Mouse (Mus musculus): ENCODE measurements around the gene Srsf10. TPM values are rescaled to one million over a fixed set of nuclear protein-coding genes. Genes with fewer than 3 reads are reported as not detected.

Gene Srsf10
- total RNA-seq, 2 experiments from 2014 or later, result 71.0 to 77.4 TPM

- intact Hi-C loops (cut with DNase I), result no loop called here
- peak; percentile 61 to 82 for DNase-seq (ENCODE audit: low spot score in 2 of 2)
These were observed 5.0 kb upstream of the Srsf10 start for GRCm38 (mm10) chr4:135850411-135851095.

DNA sequence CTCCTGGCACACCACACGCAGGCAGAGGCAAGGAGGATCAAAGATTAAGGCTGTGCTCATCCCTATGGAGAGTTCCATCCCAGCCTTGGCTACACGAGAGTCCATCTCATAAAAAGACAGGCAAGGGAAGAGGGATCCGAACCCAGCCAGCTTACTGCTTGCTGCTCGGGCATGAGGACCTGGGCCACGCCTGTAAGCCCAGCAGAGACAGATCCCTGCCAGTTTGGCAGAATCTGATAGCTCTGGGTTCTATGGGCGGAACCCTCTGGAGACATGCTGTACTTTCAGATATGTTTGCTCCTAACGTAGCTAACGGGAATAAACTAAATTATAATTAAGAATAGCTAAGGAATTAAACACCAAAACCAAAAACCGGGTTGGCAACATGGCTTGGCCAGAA lies 3.6 kb upstream of the Srsf10 start:
- intact Hi-C loops (cut with DNase I), result no loop called here
- no peak for DNase-seq (ENCODE audit: low spot score in 2 of 2)

DNA sequence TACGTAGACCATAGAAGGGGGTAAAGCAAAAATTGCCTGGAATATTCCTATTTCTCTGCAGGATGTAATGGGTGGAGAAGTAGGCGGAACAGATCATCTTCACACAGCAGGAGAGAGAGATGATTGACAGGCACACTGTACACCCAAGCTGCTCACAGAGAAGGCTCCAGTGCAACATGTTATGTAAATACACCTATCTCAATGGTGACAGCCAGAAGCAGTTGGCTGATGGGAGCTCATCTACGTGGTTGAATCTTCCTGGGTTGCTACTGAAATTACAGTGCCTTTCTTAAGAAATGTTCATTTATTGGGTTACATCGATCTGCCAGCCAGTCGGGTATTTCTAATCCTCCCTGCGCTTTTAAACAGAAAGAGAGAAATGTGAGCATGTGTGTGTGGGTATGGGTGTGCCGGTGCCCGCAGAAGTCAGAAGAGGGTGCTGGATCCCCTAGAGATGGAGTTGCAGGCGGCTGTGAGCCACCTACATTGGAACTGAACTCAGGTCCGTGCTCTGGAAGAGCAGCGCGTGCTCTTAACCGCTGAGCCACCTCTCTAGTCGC lies 1.5 kb upstream of the Srsf10 start:
- intact Hi-C loops (cut with DNase I), result no loop called here
- DNase-seq (ENCODE audit: low spot score in 2 of 2), result no peak

GRCm38 (mm10) chr4:135854630-135855029 lies 917 bp upstream of the Srsf10 start:
- DNase-seq (ENCODE audit: low spot score in 2 of 2), result no peak
- intact Hi-C loops (cut with DNase I), result loop anchor here (5.0 kb wide), 1 partner anchor 32 kb away; no protein-coding TSS in a partner anchor

DNA sequence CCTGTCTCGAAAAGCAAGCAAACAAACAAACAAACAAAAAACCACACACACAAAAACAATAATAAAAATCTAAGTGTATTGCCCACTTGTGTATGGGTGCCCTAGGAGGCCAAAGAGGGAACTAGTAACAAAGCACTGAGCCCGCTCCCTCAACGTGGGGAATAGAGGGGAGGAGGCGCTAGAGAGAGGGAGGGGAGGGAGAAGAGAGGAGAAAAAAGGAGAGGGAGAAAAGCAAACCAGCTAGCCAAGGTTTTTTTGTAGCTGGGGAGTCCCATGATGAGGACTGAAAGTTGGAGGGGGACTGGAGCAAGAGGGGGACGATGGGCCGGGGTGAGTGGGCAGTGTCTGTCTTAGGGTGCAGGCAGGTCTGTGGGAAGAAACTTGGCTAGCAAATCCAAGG lies 467 bp upstream of the Srsf10 start:
- no peak for DNase-seq (ENCODE audit: low spot score in 2 of 2)
- intact Hi-C loops (cut with DNase I), result loop anchor here (5.0 kb wide), 1 partner anchor 33 kb away; no protein-coding TSS in a partner anchor

- DNase-seq (ENCODE audit: low spot score in 2 of 2), result peak; percentile 51 to 53
- intact Hi-C loops (cut with DNase I), result loop anchor here (1.0 to 5.0 kb wide), 2 partner anchors 17 to 34 kb away; partner anchors contain the start of gene Pnrc2
These were observed 910 bp downstream of the Srsf10 start for GRCm38 (mm10) chr4:135856223-135857091.

DNA sequence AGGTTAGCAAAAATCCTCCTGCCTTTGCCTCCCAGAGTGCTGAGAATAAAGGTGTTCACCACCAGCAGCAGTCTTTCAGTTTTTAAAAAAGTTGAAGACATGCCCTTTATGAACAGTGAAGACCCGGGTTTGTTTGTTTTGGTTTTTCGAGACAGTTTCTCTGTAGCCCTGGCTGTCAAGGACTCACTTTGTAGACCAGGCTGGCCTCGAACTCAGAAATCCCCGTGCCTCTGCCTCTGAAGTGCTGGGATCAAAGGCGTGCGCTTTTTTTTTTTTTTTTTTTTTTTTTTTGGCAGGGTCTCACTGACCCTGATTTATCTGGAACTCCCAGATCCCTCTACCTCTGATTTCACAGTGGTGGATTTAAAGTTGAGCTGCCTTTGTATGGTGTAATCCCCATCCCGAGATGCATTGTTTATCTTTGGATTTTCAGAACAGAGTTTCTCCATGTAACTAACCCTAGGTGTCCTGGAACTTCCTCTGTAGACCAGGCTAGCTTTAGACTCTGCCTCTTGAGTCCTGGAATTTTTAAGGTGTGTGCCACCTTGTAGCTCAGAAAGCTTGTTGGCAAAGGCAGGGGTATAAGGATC lies 2.1 kb downstream of the Srsf10 start:
- intact Hi-C loops (cut with DNase I), result loop anchor here (5.0 kb wide), 1 partner anchor 35 kb away; no protein-coding TSS in a partner anchor
- no peak for DNase-seq (ENCODE audit: low spot score in 2 of 2)

GRCm38 (mm10) chr4:135868996-135869395 lies 13.4 kb downstream of the Srsf10 start:
- intact Hi-C loops (cut with DNase I), result no loop called here

GRCm38 (mm10) chr4:135870227-135871023 lies 14.9 kb downstream of the Srsf10 start:
- intact Hi-C loops (cut with DNase I), result loop anchor here (10.0 kb wide), 1 partner anchor 946 kb away; the partner anchor contains the start of gene Rsrp1
- no peak for DNase-seq (ENCODE audit: low spot score in 2 of 2)

More at GRCm38 (mm10) chr4:135868996-135869395, 13.4 kb downstream of the Srsf10 start:
- no peak for DNase-seq (ENCODE audit: low spot score in 2 of 2)

DNA sequence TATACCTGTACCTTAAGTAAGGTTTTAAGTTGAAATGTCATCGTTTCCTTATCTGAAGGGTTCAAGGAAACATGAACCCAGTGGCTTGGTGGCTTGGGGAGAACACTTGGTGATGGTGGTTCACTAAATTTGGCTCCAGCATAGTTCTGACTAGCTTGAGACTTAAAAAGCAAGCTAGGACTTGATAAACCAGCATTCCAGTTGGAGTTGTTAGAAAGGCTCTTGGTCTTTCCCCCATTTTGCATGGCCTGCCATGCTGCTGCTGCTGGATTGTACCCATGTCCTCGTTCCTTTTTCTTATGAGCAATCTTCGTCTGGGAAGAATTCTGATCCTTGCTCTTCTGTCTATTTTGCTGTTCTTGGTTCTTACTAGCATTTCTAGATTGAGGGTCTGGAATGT lies 16.5 kb downstream of the Srsf10 start:
- intact Hi-C loops (cut with DNase I), result loop anchor here (10.0 kb wide), 1 partner anchor 947 kb away; the partner anchor contains the start of gene Rsrp1
- DNase-seq (ENCODE audit: low spot score in 2 of 2), result no peak

DNA sequence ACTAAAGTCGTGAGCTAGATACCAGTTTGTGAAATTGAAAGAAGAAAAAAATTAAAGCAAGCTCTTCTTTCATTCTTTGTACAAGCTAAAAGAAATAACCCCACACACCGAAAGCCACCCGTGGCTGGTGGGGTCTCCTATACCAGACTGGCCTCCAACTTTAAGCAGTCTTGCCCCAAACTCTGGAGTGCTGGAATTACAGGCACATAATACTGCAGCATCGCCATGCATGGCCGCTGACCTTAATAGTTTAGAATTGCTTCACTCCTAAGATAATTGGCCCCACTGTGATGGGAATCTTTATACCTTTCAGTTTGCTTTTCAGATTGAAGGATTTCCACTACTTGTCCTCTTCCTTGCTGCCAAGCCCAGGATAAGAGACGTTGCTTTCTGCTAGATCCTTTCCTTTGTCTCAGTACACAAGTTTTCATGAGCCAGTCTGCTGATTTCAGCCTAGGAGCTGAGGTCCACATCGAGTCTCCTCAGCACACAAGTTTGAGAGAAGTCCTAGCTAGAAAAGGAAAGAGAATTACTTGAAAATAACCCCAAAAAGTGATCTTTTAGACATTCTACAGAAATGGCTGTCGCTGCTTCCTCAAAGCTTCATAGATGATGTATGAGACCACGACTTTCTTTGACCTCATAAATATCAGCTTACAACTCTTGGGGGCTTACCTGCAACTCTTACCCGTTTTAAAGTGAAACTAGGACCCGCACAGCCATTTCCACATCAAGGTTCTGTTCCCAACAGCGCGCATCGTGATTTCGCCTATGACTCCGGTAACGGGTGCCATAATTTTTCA lies 17.2 kb downstream of the Srsf10 start:
- intact Hi-C loops (cut with DNase I), result loop anchor here (1.0 to 10.0 kb wide), 2 partner anchors 16 to 948 kb away; partner anchors contain the start of gene Rsrp1
- DNase-seq (ENCODE audit: low spot score in 2 of 2), result no peak

GRCm38 (mm10) chr4:135873526-135874202 lies 18.1 kb downstream of the Srsf10 start, which contains the start of gene Pnrc2:
Gene Pnrc2 (minus strand): TSS chr4:135873850.
- DNase-seq (ENCODE audit: low spot score in 2 of 2), result peak; percentile 92 to 93
- intact Hi-C loops (cut with DNase I), result loop anchor here (1.0 to 10.0 kb wide), 2 partner anchors 17 to 949 kb away; partner anchors contain the start of gene Rsrp1

- intact Hi-C loops (cut with DNase I), result loop anchor here (10.0 kb wide), 1 partner anchor 950 kb away; the partner anchor contains the start of gene Rsrp1
- no peak for DNase-seq (ENCODE audit: low spot score in 2 of 2)
These were observed 19.3 kb downstream of the Srsf10 start for GRCm38 (mm10) chr4:135874564-135875535.

GRCm38 (mm10) chr4:135875546-135875945 lies 20.0 kb downstream of the Srsf10 start:
- intact Hi-C loops (cut with DNase I), result loop anchor here (10.0 kb wide), 1 partner anchor 951 kb away; the partner anchor contains the start of gene Rsrp1
- no peak for DNase-seq (ENCODE audit: low spot score in 2 of 2)

- peak; percentile 28 to 56 for DNase-seq (ENCODE audit: low spot score in 2 of 2)
- intact Hi-C loops (cut with DNase I), result loop anchor here (2.0 to 10.0 kb wide), 2 partner anchors 73 to 951 kb away; partner anchors contain the start of gene Rsrp1
These were observed 20.5 kb downstream of the Srsf10 start for GRCm38 (mm10) chr4:135875991-135876582.

All from left cerebral cortex, postnatal 14 days (tissue).